Mouse (Mus musculus) limb, embryonic 10.5 days (tissue): Measurements from ENCODE around the gene Zfp970. TPM values are rescaled to one million over a fixed set of nuclear protein-coding genes. Genes with fewer than 3 reads are reported as not detected.
"Not testable (repeated sequence)": the region's sequence is repeated elsewhere in the genome, so short reads cannot be mapped to it uniquely, and the experiment has no call there.

Source experiments
- DNase-seq: peaks from one replicate; pipeline ENCODE4 v3.0.0-alpha.2; 2017; ENCODE audit warnings: low spot score
- H3K27ac ChIP-seq: fragments of 300-500 bp; sonication (generic); 2 replicates; pipeline ENCODE4 v1.5.1; 2016; ENCODE audit warnings: mild to moderate bottlenecking
- H3K27me3 ChIP-seq: fragments of 300-500 bp; sonication (generic); 2 replicates; pipeline ENCODE4 v1.6.1; 2016; ENCODE audit warnings: low read depth, mild to moderate bottlenecking; ENCODE audit not compliant: poor library complexity, severe bottlenecking
- H3K36me3 ChIP-seq: fragments of 300-500 bp; sonication (generic); 2 replicates; pipeline ENCODE4 v1.6.1; 2016; ENCODE audit warnings: mild to moderate bottlenecking, moderate library complexity
- H3K4me1 ChIP-seq: fragments of 300-500 bp; sonication (generic); 2 replicates; pipeline ENCODE4 v1.6.1; 2016
- H3K4me3 ChIP-seq: fragments of 300-500 bp; sonication (generic); 2 replicates; pipeline ENCODE4 v1.5.1; 2016; ENCODE audit warnings: mild to moderate bottlenecking, moderate library complexity
- H3K9me3 ChIP-seq: fragments of 300-500 bp; sonication (generic); replicated peaks from 2 replicates; pipeline ENCODE4 v1.6.1; 2016; ENCODE audit warnings: mild to moderate bottlenecking
- WGBS: fragments of 180-500 bp; shearing (Covaris S2); methylation state at CpG from one replicate; pipeline ENCODE4 v1.1.7; 2016; 5-methylcytosine and 5-hydroxymethylcytosine counted together
- polyA plus RNA-seq: library from polyadenylated mRNA; unstranded; fragments of >200 nt; fragmentation: Nextera tagmentation; extraction: Ambion mirVana; gene quantifications from 2 replicates; pipeline ENCODE4 v1.2.1, GENCODE M21; 2016

Zfp970 gene
- polyA plus RNA-seq, 1 experiment from 2014 or later = 12.7 TPM

DNA sequence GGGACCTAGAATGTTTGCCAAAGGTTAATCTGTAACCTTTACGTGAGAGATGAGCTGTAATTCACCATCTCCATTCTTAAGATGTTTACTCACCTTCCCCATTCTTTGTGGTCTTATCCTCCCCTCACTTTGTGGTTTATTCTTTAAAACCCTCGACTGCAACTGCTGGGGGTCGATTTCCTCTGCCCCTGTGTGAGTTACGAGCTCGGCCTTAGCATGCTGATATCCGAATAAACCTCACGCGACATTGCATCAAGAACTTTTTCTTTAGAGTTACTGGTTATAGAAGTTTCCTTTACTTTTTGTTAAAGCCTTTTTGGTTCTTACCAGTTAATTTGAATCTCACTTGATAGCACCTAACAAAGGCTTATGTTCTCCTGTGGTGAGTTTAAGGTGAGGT is 55.5 kb downstream of the Zfp970 start:
- Histone ChIP-seq H3K4me3 (no peak overlapping the region), H3K27ac (no peak overlapping the region), H3K4me1 (no peaks in the 10 kb centered on the region), H3K27me3 (no peaks in the 10 kb centered on the region), H3K36me3 (no peaks in the 10 kb centered on the region), H3K9me3 (peaks cover 8% of the 10 kb centered on the region; the same call in 1 of the 2 replicates)
- WGBS = 89% methylated on average over 8 of the region's 8 CpGs
- no peak for DNase-seq

DNA sequence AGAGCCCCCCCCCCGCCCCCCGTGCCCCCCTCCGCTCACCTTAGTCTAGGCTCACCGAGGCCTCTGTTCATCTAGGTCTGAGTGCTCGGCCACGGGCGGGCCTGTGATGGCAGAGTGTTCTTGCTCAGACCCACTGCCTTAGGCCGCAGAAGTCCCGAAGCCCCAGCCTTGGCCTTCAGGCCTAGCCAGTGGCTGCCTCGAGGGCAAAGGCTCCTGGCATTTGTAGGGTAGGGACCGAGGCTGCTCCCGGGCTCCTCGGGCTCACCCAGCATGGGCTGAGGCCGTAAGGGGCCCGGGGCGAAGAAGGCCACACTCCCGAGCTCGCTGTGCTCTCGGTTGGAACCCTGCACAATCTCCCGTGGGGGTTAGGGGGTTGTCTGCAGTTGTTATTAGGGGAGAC is 58.5 kb downstream of the Zfp970 start:
- Histone ChIP-seq H3K9me3 (peaks cover 8% of the 10 kb centered on the region; the same call in 1 of the 2 replicates), H3K4me1 (no peaks in the 10 kb centered on the region), H3K4me3 (no peak overlapping the region), H3K27me3 (no peaks in the 10 kb centered on the region), H3K27ac (no peak overlapping the region), H3K36me3 (no peaks in the 10 kb centered on the region)
- 91% methylated on average over 20 of the region's 20 CpGs for WGBS
- DNase-seq = no peak

DNA sequence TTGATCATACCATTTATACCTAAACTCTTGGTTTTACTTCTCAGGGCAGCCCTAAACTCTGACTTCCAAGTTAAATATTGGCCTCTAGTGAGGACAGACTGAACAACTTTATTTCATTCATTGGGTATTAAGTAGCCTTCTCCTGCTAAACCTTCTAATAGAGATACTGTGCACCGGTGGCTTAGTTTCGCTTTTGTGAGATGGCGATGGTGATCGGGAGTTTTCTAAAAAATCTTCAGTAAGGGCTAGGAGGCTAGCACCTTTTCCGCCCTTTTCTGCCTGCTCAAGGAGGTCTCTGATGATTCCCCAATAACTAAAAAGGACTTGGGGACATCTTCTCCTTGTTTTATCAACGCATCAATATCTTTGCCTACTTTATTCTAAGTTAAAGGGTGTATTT is 59.1 kb downstream of the Zfp970 start:
- not testable (repeated sequence) for H3K27me3 ChIP-seq, H3K9me3 ChIP-seq
- 93% methylated on average over 6 of the region's 6 CpGs for WGBS

DNA sequence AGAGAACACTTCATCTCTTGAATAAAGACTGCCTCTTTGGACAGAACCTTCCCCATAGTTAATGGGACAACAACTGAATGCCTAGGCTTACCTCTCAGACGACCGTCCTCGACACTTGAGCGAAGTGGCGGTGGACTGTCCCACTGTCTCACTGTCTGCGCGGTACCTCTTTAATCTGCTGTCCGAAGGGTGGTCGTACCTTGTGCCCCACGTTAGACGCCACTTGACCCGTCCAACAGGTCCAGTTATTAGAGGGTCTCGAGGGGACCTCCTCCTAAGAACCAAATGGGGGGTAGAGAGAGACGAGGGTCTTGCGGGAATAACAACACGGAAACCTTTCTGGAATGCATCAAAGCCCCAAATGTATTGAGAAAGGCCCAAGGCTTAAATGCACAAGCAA is 59.6 kb downstream of the Zfp970 start:
- H3K4me1 ChIP-seq, H3K9me3 ChIP-seq, H3K4me3 ChIP-seq, DNase-seq, H3K27me3 ChIP-seq, H3K36me3 ChIP-seq, H3K27ac ChIP-seq: not testable (repeated sequence)
- WGBS = 91% methylated on average over 16 of the region's 16 CpGs

More for the DNA sequence above, 59.1 kb downstream of the Zfp970 start:
- not testable (repeated sequence) for DNase-seq, H3K36me3 ChIP-seq, H3K4me3 ChIP-seq, H3K4me1 ChIP-seq, H3K27ac ChIP-seq

Other genes starting within 250 kb of the Zfp970 start
- not detected in 2 replicates for gene Gm14409, start 197.7 kb upstream of the Zfp970 start, polyA plus RNA-seq
- 0.19 and 0.41 TPM in 2 replicates for gene Gm14412, start 140.4 kb upstream of the Zfp970 start, polyA plus RNA-seq
- 7.6 and 8.0 TPM in 2 replicates for gene Gm14418, start 66.4 kb upstream of the Zfp970 start, polyA plus RNA-seq
- gene Gm14403, start 33.5 kb downstream of the Zfp970 start, polyA plus RNA-seq = 5.4 and 8.2 TPM in 2 replicates
- not detected in 2 replicates for gene Gm14406, start 113.5 kb downstream of the Zfp970 start, polyA plus RNA-seq